Mouse (Mus musculus) kidney, postnatal 0 days (tissue): Measurements from ENCODE around the gene 1700001C19Rik. TPM values are rescaled to one million over a fixed set of nuclear protein-coding genes. Genes with fewer than 3 reads are reported as not detected.

ENCODE experiments used
- ATAC-seq: fragments of 200-750 bp; cut with Nextera tagmentation; replicated peaks from 2 replicates; pipeline ENCODE4 v1.8.0; 2017; ENCODE audit warnings: low read depth, moderate number of reproducible peaks, moderate TSS enrichment, moderate library complexity; ENCODE audit not compliant: low FRiP score
- DNase-seq: peaks from one replicate; pipeline ENCODE4 v3.0.0-alpha.2; 2016; ENCODE audit warnings: low spot score
- H3K27ac ChIP-seq: fragments of 300-500 bp; sonication (generic); 2 replicates; pipeline ENCODE4 v1.5.1; 2014; ENCODE audit warnings: mild to moderate bottlenecking
- H3K27me3 ChIP-seq: fragments of 300-500 bp; sonication (generic); 2 replicates; pipeline ENCODE4 v1.6.1; 2014; ENCODE audit warnings: low read length, mixed read lengths; ENCODE audit not compliant: insufficient read depth
- H3K36me3 ChIP-seq: fragments of 300-500 bp; sonication (generic); 2 replicates; pipeline ENCODE4 v1.6.1; 2014; ENCODE audit warnings: low read length, mixed read lengths; ENCODE audit not compliant: insufficient read depth
- H3K4me1 ChIP-seq: fragments of 300-500 bp; sonication (generic); replicated peaks from 2 replicates; pipeline ENCODE4 v1.6.1; 2014; ENCODE audit warnings: antibody characterized with exemption, low read length, mixed read lengths; ENCODE audit not compliant: insufficient read depth
- H3K4me2 ChIP-seq: fragments of 300-500 bp; sonication (generic); 2 replicates; pipeline ENCODE4 v1.6.1; 2014; ENCODE audit warnings: mild to moderate bottlenecking, low read length, moderate library complexity, mixed read lengths
- H3K4me3 ChIP-seq: fragments of 300-500 bp; sonication (generic); replicated peaks from 2 replicates; pipeline ENCODE4 v1.5.1; 2014; ENCODE audit warnings: low read depth, low read length
- H3K9ac ChIP-seq: fragments of 300-500 bp; sonication (generic); 2 replicates; pipeline ENCODE4 v1.6.1; 2014; ENCODE audit warnings: low read depth, low read length
- H3K9me3 ChIP-seq: fragments of 300-500 bp; sonication (generic); replicated peaks from 2 replicates; pipeline ENCODE4 v1.6.1; 2016; ENCODE audit warnings: low read length, inconsistent platforms, mixed read lengths
- CTCF ChIP-seq: IDR thresholded peaks from 2 replicates; pipeline ENCODE4 v1.5.1; 2016; ENCODE audit warnings: antibody characterized with exemption, low read depth, mild to moderate bottlenecking, moderate library complexity
- WGBS: fragments of 180-500 bp; shearing (Covaris S2); extraction: QIAGEN DNeasy Blood & Tissue Kit; methylation state at CpG from one replicate; pipeline ENCODE4 v1.1.7; 2014; 5-methylcytosine and 5-hydroxymethylcytosine counted together
- polyA plus RNA-seq: library from polyadenylated mRNA; unstranded; fragments of >200 nt; fragmentation: Nextera tagmentation; extraction: Ambion mirVana; gene quantifications from 2 replicates; pipeline ENCODE4 v1.2.1, GENCODE M21; 2015

1700001C19Rik gene
- polyA plus RNA-seq, 1 experiment from 2014 or later = 0.45 TPM

DNA sequence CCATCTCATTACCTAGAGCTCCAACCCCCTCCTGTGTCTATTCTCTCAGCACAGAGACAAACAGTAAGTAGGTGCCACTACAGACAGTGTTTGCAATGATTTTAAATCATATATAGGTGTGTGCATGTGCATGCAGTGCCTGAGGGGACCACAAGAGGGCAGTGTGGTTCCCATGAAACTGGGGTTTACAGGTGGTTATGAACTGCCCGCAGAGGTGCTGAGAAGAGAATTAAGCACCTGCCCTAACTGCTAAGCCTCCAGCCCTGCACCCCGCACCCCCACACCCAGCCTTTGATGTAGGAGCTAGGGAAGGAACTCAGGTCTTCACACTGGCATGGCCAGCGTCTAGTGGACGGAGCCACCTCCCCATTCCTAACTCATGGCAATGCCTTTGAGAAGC, 50.5 kb downstream of the 1700001C19Rik start:
- H3K27me3 ChIP-seq = no peaks in the 10 kb centered on the region
- no peaks in the 10 kb centered on the region for H3K36me3 ChIP-seq
- no peak overlapping the region for H3K4me3 ChIP-seq
- H3K4me1 ChIP-seq = no peaks in the 10 kb centered on the region
- TF ChIP-seq CTCF = peak; percentile 83
- H3K4me2 ChIP-seq = no peak overlapping the region
- no peak overlapping the region for H3K9ac ChIP-seq
- no peaks in the 10 kb centered on the region for H3K9me3 ChIP-seq
- no peak for ATAC-seq
- H3K27ac ChIP-seq = no peak overlapping the region
- WGBS = 74% methylated on average over 4 of the region's 4 CpGs
- DNase-seq = peak; percentile 40

- WGBS = 23% methylated on average over 10 of the region's 10 CpGs
- H3K4me2 ChIP-seq = no peak within 1 kb of the TSS
- TF ChIP-seq CTCF = no peak
- ATAC-seq = peak; percentile 40; the same call in 1 of the 2 replicates
- no peaks in the 10 kb centered on the region for H3K4me1 ChIP-seq
- H3K36me3 ChIP-seq = 0 out of 2 replicates have a peak, but pooled peaks cover 3% of the 10 kb centered on the region
- H3K9ac ChIP-seq = no peak within 1 kb of the TSS
- H3K27ac ChIP-seq = no peak within 1 kb of the TSS
- H3K9me3 ChIP-seq = no peaks in the 10 kb centered on the region
- no peak for DNase-seq
- no peak within 1 kb of the TSS for H3K4me3 ChIP-seq
- no peaks in the 10 kb centered on the region for H3K27me3 ChIP-seq
Measured at GRCm38 (mm10) chr17:47385145-47385544, 52.0 kb downstream of the 1700001C19Rik start, which contains the start of gene Guca1b. TSS of gene Guca1b (plus strand) at chr17:47385393.

GRCm38 (mm10) chr17:47384064-47384463, 53.1 kb downstream of the 1700001C19Rik start:
- WGBS = 90% methylated on average over 3 of the region's 3 CpGs
- ATAC-seq = no peak
- TF ChIP-seq CTCF = peak; percentile 35

GRCm38 (mm10) chr17:47383266-47383665, 53.9 kb downstream of the 1700001C19Rik start:
- Histone ChIP-seq H3K27ac (no peak overlapping the region), H3K4me2 (no peak overlapping the region), H3K9ac (no peak overlapping the region), H3K36me3 (0 out of 2 replicates have a peak, but pooled peaks cover 16% of the 10 kb centered on the region), H3K4me3 (no peak overlapping the region), H3K9me3 (no peaks in the 10 kb centered on the region), H3K27me3 (no peaks in the 10 kb centered on the region), H3K4me1 (no peaks in the 10 kb centered on the region)
- TF ChIP-seq CTCF = no peak
- no peak for DNase-seq
- WGBS = 81% methylated on average over 4 of the region's 4 CpGs
- ATAC-seq = no peak

More at GRCm38 (mm10) chr17:47384064-47384463, 53.1 kb downstream of the 1700001C19Rik start:
- Histone ChIP-seq H3K4me2 (no peak overlapping the region), H3K27me3 (no peaks in the 10 kb centered on the region), H3K27ac (no peak overlapping the region), H3K9ac (no peak overlapping the region), H3K36me3 (0 out of 2 replicates have a peak, but pooled peaks cover 11% of the 10 kb centered on the region), H3K9me3 (no peaks in the 10 kb centered on the region), H3K4me3 (no peak overlapping the region), H3K4me1 (no peaks in the 10 kb centered on the region)
- no peak for DNase-seq

DNA sequence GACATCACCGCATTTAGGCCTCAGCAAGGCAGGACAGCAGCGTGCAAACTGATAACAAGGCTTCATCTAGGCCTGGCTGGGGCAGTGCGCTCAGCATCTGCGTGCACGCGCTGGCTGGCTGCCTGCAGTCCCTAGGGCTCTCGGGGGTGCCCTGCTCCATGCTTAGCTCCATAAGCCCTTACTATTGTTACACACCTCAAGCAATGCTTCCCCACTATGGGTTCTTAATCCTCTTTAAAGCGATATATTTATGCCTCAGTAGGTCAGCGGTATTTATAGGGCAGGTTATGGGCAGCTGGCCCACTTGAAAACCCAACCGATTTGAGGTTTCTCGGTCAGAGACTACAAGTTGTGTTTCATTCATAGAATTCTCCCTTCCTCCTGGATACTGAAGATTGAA, 55.3 kb downstream of the 1700001C19Rik start:
- Histone ChIP-seq H3K27ac (no peak overlapping the region), H3K36me3 (peaks cover 24% of the 10 kb centered on the region; the same call in 1 of the 2 replicates), H3K4me1 (no peaks in the 10 kb centered on the region), H3K9ac (no peak overlapping the region), H3K4me2 (no peak overlapping the region), H3K27me3 (no peaks in the 10 kb centered on the region), H3K4me3 (no peak overlapping the region), H3K9me3 (no peaks in the 10 kb centered on the region)
- DNase-seq (no peak), ATAC-seq (no peak)
- no peak for TF ChIP-seq CTCF
- WGBS = 67% methylated on average over 11 of the region's 11 CpGs

DNA sequence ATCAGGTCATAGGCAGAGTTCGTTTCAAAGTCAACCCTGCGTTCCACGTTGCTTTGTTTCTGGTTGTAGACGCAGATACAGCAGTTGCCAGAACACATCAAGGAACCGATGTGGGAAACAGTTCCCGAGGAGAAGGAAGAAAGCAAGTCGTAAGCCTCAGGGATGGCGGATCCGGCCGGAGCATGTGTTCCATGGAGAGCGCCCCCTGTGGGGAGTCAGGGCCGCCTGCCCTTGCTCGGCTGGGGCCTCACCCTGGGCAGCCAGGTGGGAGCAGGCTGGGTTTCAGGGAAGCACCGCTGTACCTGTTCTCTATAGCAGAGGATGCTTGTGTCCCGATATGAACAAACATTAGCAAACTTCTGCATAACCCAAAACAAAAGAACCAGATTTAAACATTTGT, 59.0 kb downstream of the 1700001C19Rik start:
- ATAC-seq (no peak), DNase-seq (no peak)
- Histone ChIP-seq H3K9me3 (no peaks in the 10 kb centered on the region), H3K4me1 (no peaks in the 10 kb centered on the region), H3K9ac (no peak overlapping the region), H3K36me3 (peaks cover 51% of the 10 kb centered on the region), H3K4me3 (no peak overlapping the region), H3K27ac (no peak overlapping the region), H3K4me2 (no peak overlapping the region), H3K27me3 (no peaks in the 10 kb centered on the region)
- WGBS = 83% methylated on average over 15 of the region's 15 CpGs
- TF ChIP-seq CTCF = peak; percentile 23; the same call in 1 of the 2 replicates

DNA sequence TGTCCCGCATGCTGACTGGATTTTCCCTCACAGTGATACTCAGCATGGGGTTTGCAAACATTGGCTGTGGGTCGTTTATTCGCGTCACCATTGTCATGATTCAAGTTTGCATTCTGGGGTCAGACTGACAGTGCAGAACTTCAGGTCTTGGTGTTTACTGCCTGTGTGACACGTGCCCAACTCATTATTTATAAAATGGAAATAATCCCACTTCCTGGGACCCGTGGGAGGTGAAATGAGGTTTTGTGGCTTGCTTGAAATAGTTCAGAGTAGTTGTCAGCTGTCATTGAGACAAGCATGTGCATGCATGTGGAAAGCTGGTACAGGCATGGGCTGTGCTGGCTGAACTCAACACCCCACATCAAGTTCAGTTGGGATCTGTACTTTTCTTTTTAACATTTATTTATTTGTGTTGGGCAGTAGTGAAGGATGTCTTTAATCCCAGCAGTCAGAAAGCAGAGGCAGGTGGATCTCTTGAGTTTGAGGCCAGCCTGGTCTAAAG, 60.3 kb downstream of the 1700001C19Rik start:
- peaks cover 56% of the 10 kb centered on the region for H3K36me3 ChIP-seq

More for the DNA sequence above, 60.3 kb downstream of the 1700001C19Rik start:
- Histone ChIP-seq H3K4me1 (no peaks in the 10 kb centered on the region), H3K4me3 (no peak overlapping the region), H3K4me2 (no peak overlapping the region), H3K27me3 (no peaks in the 10 kb centered on the region), H3K9ac (no peak overlapping the region), H3K27ac (no peak overlapping the region), H3K9me3 (no peaks in the 10 kb centered on the region)
- ATAC-seq (no peak), DNase-seq (no peak)
- no peak for TF ChIP-seq CTCF
- WGBS = 79% methylated on average over 6 of the region's 6 CpGs
